9 mouse cellular contexts compared by ENCODE assay signal in the genomic region with DNA sequence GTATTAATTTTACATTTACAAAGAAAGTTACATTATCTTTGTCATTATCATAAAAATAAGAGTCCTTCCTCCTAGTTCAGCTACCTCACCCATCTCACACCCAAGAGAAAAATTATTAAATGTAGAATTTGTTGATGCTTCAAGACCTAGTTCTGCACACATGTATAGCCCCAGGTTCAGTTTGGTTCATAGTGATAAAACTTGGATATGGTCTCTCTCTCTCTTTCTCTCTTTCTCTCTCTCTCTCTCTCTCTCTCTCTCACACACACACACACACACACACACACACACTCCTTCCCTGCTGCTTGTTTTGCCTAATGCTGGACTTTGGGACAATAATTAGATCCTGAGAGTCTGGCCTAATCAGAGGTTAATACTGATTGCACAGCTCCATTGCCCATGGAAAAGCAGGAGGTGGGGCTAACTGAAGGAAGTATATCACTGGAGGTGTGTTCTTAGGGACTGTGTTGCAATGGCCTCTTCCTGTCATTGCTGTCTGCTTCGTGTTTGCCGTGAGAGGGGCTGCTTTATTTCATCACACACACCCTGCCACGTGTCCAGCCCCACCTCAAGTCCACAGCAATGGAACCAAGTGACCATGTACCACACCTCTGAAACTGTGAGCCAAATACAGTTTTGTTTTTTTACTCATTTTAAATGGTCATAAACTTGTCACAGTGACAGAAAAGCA. TPM values are rescaled to one million over a fixed set of nuclear protein-coding genes. Genes with fewer than 3 reads are reported as not detected.
DNase-seq lines count a peak whose midpoint lies in the region; ATAC-seq and TF ChIP-seq lines count a peak whose summit lies in the region.
"Had no signal": no experiment of that assay in that cellular context is flagged by ENCODE, and none has a peak within 500 bp of the region (broad histone marks: within the 10 kb centered on the region; RNA-seq: fewer than 3 reads in every experiment).

No protein-coding gene starts in this region.

- H3K9ac ChIP-seq in intestine, embryonic 15.5 days: no peak overlapping the region
- no peak overlapping the region for H3K9ac ChIP-seq in midbrain, embryonic 11.5 days (ENCODE audit: low read length)

- WGBS in intestine, embryonic 15.5 days: 24% methylated on average over 3 of the region's 3 CpGs
- 45% methylated on average over 3 of the region's 3 CpGs for WGBS in midbrain, embryonic 11.5 days

- peak overlapping the region; percentile 97 for H3K4me3 ChIP-seq in gastrocnemius, adult 2 months
- H3K4me3 ChIP-seq in intestine, embryonic 15.5 days (replicated peaks): no peak overlapping the region
- H3K4me3 ChIP-seq in midbrain, embryonic 11.5 days (ENCODE audit: low read depth, low read length): no peak overlapping the region

- peak overlapping the region; percentile 82 for H3K4me2 ChIP-seq in intestine, embryonic 15.5 days (replicated peaks)
- peak overlapping the region; percentile 70; the same call in 1 of the 2 replicates for H3K4me2 ChIP-seq in midbrain, embryonic 11.5 days

- no peaks in the 10 kb centered on the region for H3K9me3 ChIP-seq in intestine, embryonic 15.5 days
- no peaks in the 10 kb centered on the region for H3K9me3 ChIP-seq in midbrain, embryonic 11.5 days (ENCODE audit: control insufficient read depth, low read length)

- H3K27me3 ChIP-seq in intestine, embryonic 15.5 days (replicated peaks): no peaks in the 10 kb centered on the region
- no peaks in the 10 kb centered on the region for H3K27me3 ChIP-seq in midbrain, embryonic 11.5 days (ENCODE audit: control insufficient read depth, insufficient read depth, low read length)
- H3K27me3 ChIP-seq: Patski had no signal

- H3K27ac ChIP-seq in gastrocnemius, adult 2 months: peak overlapping the region; percentile 99
- no peak overlapping the region for H3K27ac ChIP-seq in intestine, embryonic 15.5 days
- H3K27ac ChIP-seq in midbrain, embryonic 11.5 days (ENCODE audit: low read depth, low read length): no peak overlapping the region

- peak; percentile 46 for ATAC-seq in intestine, embryonic 15.5 days
- no peak for ATAC-seq in midbrain, embryonic 11.5 days (ENCODE audit: low FRiP score)

- TF ChIP-seq CTCF in gastrocnemius, adult 2 months (IDR thresholded peaks at IDR 0.05): no peak

- no peaks in the 10 kb centered on the region for H3K4me1 ChIP-seq in intestine, embryonic 15.5 days (replicated peaks)
- peaks cover 5% of the 10 kb centered on the region; the same call in 1 of the 2 replicates for H3K4me1 ChIP-seq in midbrain, embryonic 11.5 days (ENCODE audit: control insufficient read depth, insufficient read depth, low read length)

- DNase-seq in gastrocnemius, adult 2 months: no peak
- no peak for DNase-seq in gastrocnemius, adult 8-10 months (ENCODE audit: low spot score in 2 of 2)
- DNase-seq in NIH3T3 (ENCODE audit: low read depth): peak; percentile 26
- no peak for DNase-seq in midbrain, embryonic 11.5 days (ENCODE audit: low spot score, missing footprints)
- no peak for DNase-seq in gastrocnemius, adult 18-20 months (ENCODE audit: low spot score)
- no peak for DNase-seq in cerebellum, postnatal 4 days (ENCODE audit: low spot score in 2 of 2)
- DNase-seq in kidney, postnatal 10 days: no peak

- H3K36me3 ChIP-seq in intestine, embryonic 15.5 days: no peaks in the 10 kb centered on the region
- H3K36me3 ChIP-seq in midbrain, embryonic 11.5 days (ENCODE audit: control insufficient read depth, insufficient read depth, low read length): no peaks in the 10 kb centered on the region

- intact Hi-C loops in gastrocnemius, adult 2 months (cut with DNase I): loop anchor here (5.0 kb wide), 2 partner anchors 36 to 74 kb away; a partner anchor contains a TSS

RNA-seq across cellular contexts. Expression of a gene that starts 0.9 kb away (rescaled TPM):
- total RNA-seq in gastrocnemius, adult 2 months (2021): 100 to 1,000 TPM; 283 to 349 TPM
- total RNA-seq in gastrocnemius, adult 8-10 months (2022): 100 to 1,000 TPM; 255 to 341 (median 297) TPM
- polyA plus RNA-seq in intestine, embryonic 15.5 days (2015; fragmentation: Nextera tagmentation; extraction: Ambion mirVana): 25.9 and 29.3 TPM in 2 replicates
- 38.7 and 42.3 TPM in 2 replicates for polyA plus RNA-seq in midbrain, embryonic 11.5 days (2014; fragmentation: Nextera tagmentation; extraction: Ambion mirVana)
- 100 to 1,000 TPM; 263 to 302 TPM for total RNA-seq in gastrocnemius, adult 18-20 months (2021)

RNA-seq across cellular contexts. Expression of a gene that starts 29.9 kb away (rescaled TPM):
- not detected for total RNA-seq in gastrocnemius, adult 2 months (2021)
- under 1 TPM in 3 of 4 experiments, not detected in 1; 0.10 to 0.24 (median 0.16) TPM for total RNA-seq in gastrocnemius, adult 8-10 months (2022)
- polyA plus RNA-seq in intestine, embryonic 15.5 days (2015; fragmentation: Nextera tagmentation; extraction: Ambion mirVana): 0.20 and 0.40 TPM in 2 replicates
- 0.95 and 1.0 TPM in 2 replicates for polyA plus RNA-seq in midbrain, embryonic 11.5 days (2014; fragmentation: Nextera tagmentation; extraction: Ambion mirVana)
- total RNA-seq in gastrocnemius, adult 18-20 months (2021): not detected
